8 mouse cellular contexts compared by ENCODE assay signal in the genomic region with DNA sequence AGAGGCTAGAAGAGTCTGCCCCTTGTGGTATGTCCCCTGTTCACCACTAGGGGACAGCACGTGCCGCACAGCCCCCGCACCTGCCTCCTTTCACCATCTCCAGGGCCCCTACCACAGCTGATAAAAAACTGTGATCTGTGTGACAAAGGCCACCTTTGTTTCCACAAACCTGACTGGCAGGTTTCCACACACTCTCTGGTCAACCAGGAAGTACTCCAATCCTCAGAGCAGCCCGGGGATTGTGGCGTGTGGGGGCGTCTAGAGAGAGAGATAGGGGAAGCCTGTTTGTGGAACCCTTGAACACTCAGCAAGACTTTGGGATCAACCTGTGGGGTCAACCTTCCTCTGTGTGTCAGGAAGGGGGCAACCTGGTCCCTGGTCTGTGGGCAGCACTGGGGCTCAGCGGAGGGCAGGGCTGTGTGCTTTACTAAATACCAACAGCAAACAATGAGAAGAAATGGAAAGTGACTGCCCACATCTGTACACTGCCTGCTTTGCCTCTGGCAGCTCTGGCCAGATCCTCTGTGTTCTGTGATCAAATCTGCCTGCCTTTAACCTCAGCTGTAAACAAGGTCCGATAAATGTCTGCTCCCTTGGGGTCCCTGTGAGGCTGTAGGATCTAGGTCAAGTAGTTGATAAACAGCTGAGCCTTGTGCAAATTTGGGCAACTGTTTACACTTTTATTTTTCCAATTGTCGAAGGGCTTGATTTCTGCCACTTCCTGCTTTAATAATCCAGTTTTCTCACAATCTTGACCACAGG. TPM values are rescaled to one million over a fixed set of nuclear protein-coding genes. Genes with fewer than 3 reads are reported as not detected.
DNase-seq lines count a peak whose midpoint lies in the region; ATAC-seq and TF ChIP-seq lines count a peak whose summit lies in the region.

No protein-coding gene starts in this region.

- H3K4me2 ChIP-seq in forebrain, embryonic 12.5 days = peak overlapping the region; percentile 26
- peak overlapping the region; percentile 24 for H3K4me2 ChIP-seq in midbrain, embryonic 12.5 days (replicated peaks)

- no peak for DNase-seq in gastrocnemius, adult 2 months
- DNase-seq in gastrocnemius, postnatal 25 days = no peak
- peak; percentile 33 for DNase-seq in WW6 (ENCODE audit: low read depth, low spot score)
- DNase-seq in kidney, postnatal 14 days = peak; percentile 21
- peak; percentile 51 for DNase-seq in thymus, postnatal 25 days
- no peak for DNase-seq in right cerebral cortex, postnatal 4 days

- WGBS in forebrain, embryonic 12.5 days = 6% methylated on average over 9 of the region's 9 CpGs
- WGBS in midbrain, embryonic 12.5 days = 5% methylated on average over 9 of the region's 9 CpGs

- intact Hi-C loops in gastrocnemius, adult 2 months (cut with DNase I) = no loop called here

- no peak overlapping the region for H3K9ac ChIP-seq in forebrain, embryonic 12.5 days
- peak overlapping the region; percentile 31; the same call in 1 of the 2 replicates for H3K9ac ChIP-seq in midbrain, embryonic 12.5 days (replicated peaks)

- peak overlapping the region; percentile 69 for H3K27ac ChIP-seq in gastrocnemius, adult 2 months
- peak overlapping the region; percentile 88 for H3K27ac ChIP-seq in forebrain, embryonic 12.5 days
- peak overlapping the region; percentile 91 for H3K27ac ChIP-seq in midbrain, embryonic 12.5 days (replicated peaks)

- peak; percentile 14 for ATAC-seq in forebrain, embryonic 12.5 days (ENCODE audit: low FRiP score)
- peak; percentile 21 for ATAC-seq in midbrain, embryonic 12.5 days (ENCODE audit: low FRiP score, low read depth)

- H3K27me3 ChIP-seq in forebrain, embryonic 12.5 days = no peaks in the 10 kb centered on the region
- no peaks in the 10 kb centered on the region for H3K27me3 ChIP-seq in midbrain, embryonic 12.5 days

- no peak overlapping the region for H3K4me3 ChIP-seq in gastrocnemius, adult 2 months
- H3K4me3 ChIP-seq in forebrain, embryonic 12.5 days (replicated peaks) = no peak overlapping the region
- H3K4me3 ChIP-seq in midbrain, embryonic 12.5 days = no peak overlapping the region

- peaks cover 64% of the 10 kb centered on the region for H3K4me1 ChIP-seq in forebrain, embryonic 12.5 days
- peaks cover 60% of the 10 kb centered on the region for H3K4me1 ChIP-seq in midbrain, embryonic 12.5 days

- H3K9me3 ChIP-seq in forebrain, embryonic 12.5 days = no peaks in the 10 kb centered on the region
- no peaks in the 10 kb centered on the region for H3K9me3 ChIP-seq in midbrain, embryonic 12.5 days

- TF ChIP-seq CTCF in gastrocnemius, adult 2 months (IDR thresholded peaks at IDR 0.05) = peak; percentile 58

- peaks cover 55% of the 10 kb centered on the region for H3K36me3 ChIP-seq in forebrain, embryonic 12.5 days (replicated peaks)
- H3K36me3 ChIP-seq in midbrain, embryonic 12.5 days = peaks cover 58% of the 10 kb centered on the region

RNA-seq across cellular contexts. Expression of a gene that starts 12.9 kb away (rescaled TPM):
- total RNA-seq in gastrocnemius, adult 2 months (2021) = 1 to 10 TPM; 3.9 to 4.2 TPM
- 1 to 10 TPM; 6.2 to 6.7 TPM for total RNA-seq in gastrocnemius, postnatal 25 days (2021)
- 34.2 and 37.4 TPM in 2 replicates for polyA plus RNA-seq in forebrain, embryonic 12.5 days (2016; fragmentation: Nextera tagmentation; extraction: Ambion mirVana)
- polyA plus RNA-seq in midbrain, embryonic 12.5 days (2016; fragmentation: Nextera tagmentation; extraction: Ambion mirVana) = 63.5 and 67.3 TPM in 2 replicates

RNA-seq across cellular contexts. Expression of a gene that starts 27.8 kb away (rescaled TPM):
- total RNA-seq in gastrocnemius, adult 2 months (2021) = 1 to 10 TPM in 1 of 2 experiments, under 1 TPM in 1; 0.98 to 1.1 TPM
- under 1 TPM; 0.74 to 0.88 TPM for total RNA-seq in gastrocnemius, postnatal 25 days (2021)
- 0.37 and 0.55 TPM in 2 replicates for polyA plus RNA-seq in forebrain, embryonic 12.5 days (2016; fragmentation: Nextera tagmentation; extraction: Ambion mirVana)
- 0.43 and 0.48 TPM in 2 replicates for polyA plus RNA-seq in midbrain, embryonic 12.5 days (2016; fragmentation: Nextera tagmentation; extraction: Ambion mirVana)

RNA-seq across cellular contexts. Expression of a gene that starts 57.2 kb away (rescaled TPM):
- total RNA-seq in gastrocnemius, adult 2 months (2021) = 1 to 10 TPM; 2.1 to 2.4 TPM
- total RNA-seq in gastrocnemius, postnatal 25 days (2021) = 1 to 10 TPM; 2.5 to 3.9 TPM
- 17.9 and 18.4 TPM in 2 replicates for polyA plus RNA-seq in forebrain, embryonic 12.5 days (2016; fragmentation: Nextera tagmentation; extraction: Ambion mirVana)
- 15.4 and 16.7 TPM in 2 replicates for polyA plus RNA-seq in midbrain, embryonic 12.5 days (2016; fragmentation: Nextera tagmentation; extraction: Ambion mirVana)

Comparison
In these comparisons a context has a peak if more than half of its experiments do, and no peak if none do; other contexts are left out.
1. DNase-seq: peak in WW6 (single experiment), kidney, postnatal 14 days (single experiment) and thymus, postnatal 25 days (single experiment); none in gastrocnemius, adult 2 months (single experiment), gastrocnemius, postnatal 25 days (single experiment) and right cerebral cortex, postnatal 4 days (single experiment).
2. Peak in every context shown above with its lines, with median percentiles within 50 percentile points of each other: H3K27ac ChIP-seq.